Mouse (Mus musculus): ENCODE results near the gene Zfp39. TPM values are rescaled to one million over a fixed set of nuclear protein-coding genes. Genes with fewer than 3 reads are reported as not detected.
A peak's percentile ranks its signal among the peaks of the same experiment; 100 is the strongest.

The Zfp39 gene
- total and polyA plus RNA-seq, 2 experiments from 2014 or later, result 4.7 to 7.1 TPM

- TF ChIP-seq CTCF (IDR thresholded peaks at IDR 0.05; ENCODE audit: low read depth), result peak; percentile 13; the same call in 1 of the 2 replicates
- ATAC-seq (peak; percentile 75), DNase-seq (ENCODE audit: low spot score) (peak; percentile 80)
- no peaks in the 10 kb centered on the region for H3K9me3 ChIP-seq (ENCODE audit: low read length)
- no peaks in the 10 kb centered on the region for H3K36me3 ChIP-seq (ENCODE audit: insufficient read depth, low read length)
- 7% methylated on average over 23 of the region's 23 CpGs for WGBS
- no peaks in the 10 kb centered on the region for H3K27me3 ChIP-seq (ENCODE audit: insufficient read depth, low read length)
- H3K4me3 ChIP-seq (ENCODE audit: low read length), result peak overlapping the region; percentile 56
- H3K4me1 ChIP-seq (ENCODE audit: insufficient read depth, low read length), result no peaks in the 10 kb centered on the region
- H3K9ac ChIP-seq (replicated peaks; ENCODE audit: low read length), result peak overlapping the region; percentile 80
- H3K27ac ChIP-seq, result peak overlapping the region; percentile 97
- H3K4me2 ChIP-seq (ENCODE audit: low read depth, low read length), result peak overlapping the region; percentile 68
Measured at GRCm38 (mm10) chr11:58947798-58948528, 43.9 kb upstream of the Zfp39 start.

GRCm38 (mm10) chr11:58947306-58947705, 43.3 kb upstream of the Zfp39 start:
- no peak for TF ChIP-seq CTCF (IDR thresholded peaks at IDR 0.05; ENCODE audit: low read depth)
- H3K36me3 ChIP-seq (ENCODE audit: insufficient read depth, low read length), result no peaks in the 10 kb centered on the region
- H3K9me3 ChIP-seq (ENCODE audit: low read length), result no peaks in the 10 kb centered on the region
- peak overlapping the region; percentile 56; the same call in 1 of the 2 replicates for H3K4me3 ChIP-seq (ENCODE audit: low read length)
- H3K4me2 ChIP-seq (ENCODE audit: low read depth, low read length), result peak overlapping the region; percentile 68
- peak overlapping the region; percentile 80 for H3K9ac ChIP-seq (replicated peaks; ENCODE audit: low read length)
- H3K4me1 ChIP-seq (ENCODE audit: insufficient read depth, low read length), result no peaks in the 10 kb centered on the region
- H3K27ac ChIP-seq, result peak overlapping the region; percentile 97
- DNase-seq (ENCODE audit: low spot score), result no peak
- 76% methylated on average over 3 of the region's 3 CpGs for WGBS
- no peak for ATAC-seq
- H3K27me3 ChIP-seq (ENCODE audit: insufficient read depth, low read length), result no peaks in the 10 kb centered on the region

DNA sequence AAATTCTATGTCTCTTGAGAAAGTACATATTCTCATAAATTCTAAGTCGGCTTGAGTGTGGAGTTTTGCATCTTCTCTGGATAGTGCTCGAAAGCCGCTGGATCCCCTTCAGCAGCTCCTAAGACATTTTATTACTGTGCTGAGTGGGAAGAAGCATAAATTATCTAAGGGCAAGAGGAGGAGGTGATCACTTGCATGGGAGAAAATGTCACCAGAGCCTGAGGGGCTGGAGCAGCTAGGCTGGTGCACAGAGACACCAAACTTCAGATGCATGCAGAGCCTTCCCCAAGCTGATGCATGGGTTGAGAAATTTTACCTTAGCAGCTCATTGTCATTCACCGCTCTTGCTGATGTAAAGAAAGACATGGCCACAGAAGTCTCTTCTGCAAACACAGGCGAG, 40.1 kb upstream of the Zfp39 start:
- Histone ChIP-seq H3K9me3 (ENCODE audit: low read length) (no peaks in the 10 kb centered on the region), H3K9ac (replicated peaks; ENCODE audit: low read length) (no peak overlapping the region), H3K4me1 (ENCODE audit: insufficient read depth, low read length) (no peaks in the 10 kb centered on the region), H3K36me3 (ENCODE audit: insufficient read depth, low read length) (no peaks in the 10 kb centered on the region), H3K4me3 (ENCODE audit: low read length) (no peak overlapping the region), H3K27ac (no peak overlapping the region), H3K27me3 (ENCODE audit: insufficient read depth, low read length) (no peaks in the 10 kb centered on the region), H3K4me2 (ENCODE audit: low read depth, low read length) (no peak overlapping the region)
- WGBS, result 75% methylated on average over 5 of the region's 5 CpGs
- DNase-seq (ENCODE audit: low spot score), result no peak
- no peak for TF ChIP-seq CTCF (IDR thresholded peaks at IDR 0.05; ENCODE audit: low read depth)
- ATAC-seq, result no peak

GRCm38 (mm10) chr11:58939088-58939439, 35.0 kb upstream of the Zfp39 start:
- peak overlapping the region; percentile 87 for H3K4me2 ChIP-seq (ENCODE audit: low read depth, low read length)
- peaks cover 16% of the 10 kb centered on the region; the same call in 1 of the 2 replicates for H3K36me3 ChIP-seq (ENCODE audit: insufficient read depth, low read length)
- H3K4me3 ChIP-seq (ENCODE audit: low read length), result peak overlapping the region; percentile 94
- DNase-seq (ENCODE audit: low spot score), result no peak
- no peaks in the 10 kb centered on the region for H3K9me3 ChIP-seq (ENCODE audit: low read length)
- peak overlapping the region; percentile 98 for H3K9ac ChIP-seq (replicated peaks; ENCODE audit: low read length)
- H3K4me1 ChIP-seq (ENCODE audit: insufficient read depth, low read length), result peaks cover 12% of the 10 kb centered on the region; the same call in 1 of the 2 replicates
- H3K27me3 ChIP-seq (ENCODE audit: insufficient read depth, low read length), result no peaks in the 10 kb centered on the region
- peak overlapping the region; percentile 97 for H3K27ac ChIP-seq
- no peak for ATAC-seq
- WGBS, result 13% methylated on average over 6 of the region's 6 CpGs
- peak; percentile 36; the same call in 1 of the 2 replicates for TF ChIP-seq CTCF (IDR thresholded peaks at IDR 0.05; ENCODE audit: low read depth)

- DNase-seq (ENCODE audit: low spot score), result peak; percentile 97
- Histone ChIP-seq H3K9me3 (ENCODE audit: low read length) (no peaks in the 10 kb centered on the region), H3K27me3 (ENCODE audit: insufficient read depth, low read length) (no peaks in the 10 kb centered on the region), H3K27ac (peak within 1 kb of the TSS; percentile 97), H3K36me3 (ENCODE audit: insufficient read depth, low read length) (peaks cover 21% of the 10 kb centered on the region; the same call in 1 of the 2 replicates), H3K9ac (replicated peaks; ENCODE audit: low read length) (peak within 1 kb of the TSS; percentile 98), H3K4me3 (ENCODE audit: low read length) (peak within 1 kb of the TSS; percentile 94), H3K4me1 (ENCODE audit: insufficient read depth, low read length) (peaks cover 12% of the 10 kb centered on the region; the same call in 1 of the 2 replicates), H3K4me2 (ENCODE audit: low read depth, low read length) (peak within 1 kb of the TSS; percentile 87)
- WGBS, result 1% methylated on average over 70 of the region's 95 CpGs
- no peak for TF ChIP-seq CTCF (IDR thresholded peaks at IDR 0.05; ENCODE audit: low read depth)
- ATAC-seq, result peak; percentile 97
Measured at GRCm38 (mm10) chr11:58938322-58939087, 34.5 kb upstream of the Zfp39 start, which contains the start of gene Rnf187. Gene Rnf187 (minus strand): TSS chr11:58938916.

- H3K36me3 ChIP-seq (ENCODE audit: insufficient read depth, low read length), result peaks cover 27% of the 10 kb centered on the region; the same call in 1 of the 2 replicates
- 1% methylated on average over 13 of the region's 13 CpGs for WGBS
- H3K9me3 ChIP-seq (ENCODE audit: low read length), result no peaks in the 10 kb centered on the region
- DNase-seq (ENCODE audit: low spot score) (peak; percentile 49), ATAC-seq (0 out of 2 replicates have a peak, but pooled peaks have one; percentile 0)
- peak overlapping the region; percentile 98 for H3K9ac ChIP-seq (replicated peaks; ENCODE audit: low read length)
- peak overlapping the region; percentile 97 for H3K27ac ChIP-seq
- TF ChIP-seq CTCF (IDR thresholded peaks at IDR 0.05; ENCODE audit: low read depth), result no peak
- H3K4me3 ChIP-seq (ENCODE audit: low read length), result peak overlapping the region; percentile 94
- no peaks in the 10 kb centered on the region for H3K27me3 ChIP-seq (ENCODE audit: insufficient read depth, low read length)
- H3K4me2 ChIP-seq (ENCODE audit: low read depth, low read length), result peak overlapping the region; percentile 87
- H3K4me1 ChIP-seq (ENCODE audit: insufficient read depth, low read length), result peaks cover 12% of the 10 kb centered on the region; the same call in 1 of the 2 replicates
Measured at GRCm38 (mm10) chr11:58937909-58938308, 33.9 kb upstream of the Zfp39 start.
